Mouse (Mus musculus) mouse trophoblast stem cell (cell line): ENCODE results near the gene Sfn.
"Not testable (repeated sequence)": the region's sequence is repeated elsewhere in the genome, so short reads cannot be mapped to it uniquely, and the experiment has no call there.

Experiments used
- in situ Hi-C, 2 experiments: fragments of 300-500 bp; cut with MseI, MboI; formaldehyde crosslinking; loops; 2 replicates in 1 of 2; 3 replicates in 1 of 2; pipeline ENCODE4 v1.15.1; 2025

Sfn gene

DNA sequence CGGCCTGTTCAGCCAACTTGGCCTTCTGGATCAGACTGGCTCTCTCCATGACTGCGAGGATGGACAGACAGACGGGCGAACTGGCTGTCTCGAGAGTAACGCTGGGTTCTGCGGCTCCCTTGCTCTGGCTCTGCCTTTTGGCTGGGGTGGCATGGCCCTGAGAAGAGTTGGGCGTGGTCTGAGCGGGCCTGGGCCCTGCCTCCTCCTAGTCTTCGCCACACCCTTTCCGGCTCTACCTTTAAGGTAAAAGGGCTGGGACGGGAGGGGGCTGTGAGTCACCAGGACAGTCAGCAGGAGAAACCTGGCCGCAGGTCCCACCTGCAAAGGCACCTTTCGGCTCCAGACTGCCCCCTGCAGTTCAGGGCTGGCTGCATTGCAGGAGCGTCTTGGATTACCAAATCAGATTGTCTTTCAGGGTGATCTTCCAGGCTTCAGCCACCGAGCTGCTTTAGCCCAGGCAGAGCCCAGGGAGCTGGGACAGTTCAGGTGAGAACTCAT lies at the start of gene Sfn:
Gene Sfn, minus strand, starts transcription at position 448 of the 498 bp plus-strand sequence.
- in situ Hi-C loops = no loop called here

GRCm38 (mm10) chr4:133651445-133651844 lies 49.5 kb upstream of the Sfn start:
- in situ Hi-C loops = no loop called here

GRCm38 (mm10) chr4:133649989-133650699 lies 48.2 kb upstream of the Sfn start, which contains the start of gene Zdhhc18:
Zdhhc18 (minus strand) TSS chr4:133650154.
- in situ Hi-C loops = no loop called here

DNA sequence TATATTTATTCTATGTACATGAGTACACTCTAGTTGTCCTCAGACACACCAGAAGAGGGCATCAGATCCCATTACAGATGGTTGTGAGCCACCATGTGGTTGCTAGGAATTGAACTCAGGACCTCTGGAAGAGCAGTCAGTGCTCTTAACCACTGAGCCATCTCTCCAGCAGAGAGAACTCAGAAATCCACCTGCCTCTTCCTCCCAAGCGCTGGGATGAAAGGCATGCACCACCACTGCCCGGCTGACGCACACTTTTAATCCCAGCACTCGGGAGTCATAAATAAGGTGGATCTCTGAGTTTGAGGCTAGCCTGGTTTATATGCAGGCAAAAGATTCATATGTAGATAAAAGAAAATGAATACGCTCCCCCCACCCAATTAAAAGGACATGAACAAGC lies 47.5 kb upstream of the Sfn start:
- in situ Hi-C loops = not testable (repeated sequence)

DNA sequence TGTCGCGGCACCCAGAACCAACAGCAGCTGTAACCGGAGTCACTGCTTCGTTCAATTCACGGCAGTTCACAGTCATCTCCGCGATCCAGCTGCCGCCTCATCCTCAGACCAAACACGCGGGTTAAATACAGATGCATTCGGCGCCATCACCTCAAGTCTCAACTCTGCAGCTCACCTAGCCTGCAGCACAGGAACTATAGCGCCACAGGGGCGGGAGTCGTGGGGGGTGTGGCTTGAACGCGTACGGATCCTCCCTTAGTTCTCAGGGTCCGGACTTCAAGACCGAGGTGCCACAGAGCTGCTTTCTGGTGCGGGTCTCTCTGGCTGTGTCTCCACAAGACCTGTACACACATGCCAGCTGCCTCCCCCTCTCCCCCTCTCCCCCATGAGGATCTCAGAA lies 43.7 kb upstream of the Sfn start:
- in situ Hi-C loops = no loop called here

- in situ Hi-C loops = no loop called here
Measured at GRCm38 (mm10) chr4:133645195-133645594, 43.2 kb upstream of the Sfn start.

- in situ Hi-C loops = no loop called here
Measured at GRCm38 (mm10) chr4:133634043-133634410, 32.1 kb upstream of the Sfn start.

GRCm38 (mm10) chr4:133633332-133634042 lies 31.5 kb upstream of the Sfn start:
- in situ Hi-C loops = no loop called here

DNA sequence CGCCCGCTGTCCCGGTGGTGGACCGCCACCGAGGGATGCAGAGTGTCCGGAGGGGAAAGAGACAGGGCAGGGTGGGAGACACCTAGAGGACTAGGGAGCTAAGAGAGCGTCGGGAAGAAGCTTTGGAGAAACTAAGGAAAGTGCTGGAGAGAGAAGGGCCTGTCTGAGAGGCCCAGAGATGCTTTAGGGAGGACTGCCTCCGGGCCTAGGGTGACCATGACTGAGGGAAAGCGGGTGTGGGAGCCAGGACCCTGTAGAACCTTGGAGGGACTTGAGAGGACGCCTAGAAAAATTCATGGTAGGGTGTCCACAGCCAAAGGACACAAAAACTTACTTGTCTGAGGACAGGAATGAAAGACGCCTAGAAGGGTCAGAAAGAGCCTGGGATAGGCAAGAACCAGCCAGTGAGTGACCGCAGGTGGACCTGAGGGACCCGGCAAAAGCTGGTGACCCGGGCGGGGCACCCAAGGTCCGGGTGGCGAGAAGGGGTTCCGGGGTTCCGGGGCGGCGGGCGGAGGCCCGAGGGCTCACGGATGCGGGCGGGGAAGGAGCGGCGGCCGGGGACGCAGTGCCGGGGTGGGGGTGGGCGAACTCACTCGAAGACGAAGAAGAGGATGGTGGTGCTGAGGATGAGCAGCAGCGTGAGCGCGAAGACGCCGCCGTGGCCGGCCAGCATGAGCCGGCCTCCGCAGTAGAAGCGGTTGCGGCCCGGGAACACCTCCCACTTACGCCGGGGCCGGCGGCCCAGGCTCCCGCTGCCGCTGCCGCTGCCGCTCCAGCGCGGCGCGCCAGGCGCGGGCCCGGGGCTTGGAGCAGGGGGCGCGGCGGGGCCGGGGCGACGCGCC lies 30.7 kb upstream of the Sfn start:
- in situ Hi-C loops = no loop called here

DNA sequence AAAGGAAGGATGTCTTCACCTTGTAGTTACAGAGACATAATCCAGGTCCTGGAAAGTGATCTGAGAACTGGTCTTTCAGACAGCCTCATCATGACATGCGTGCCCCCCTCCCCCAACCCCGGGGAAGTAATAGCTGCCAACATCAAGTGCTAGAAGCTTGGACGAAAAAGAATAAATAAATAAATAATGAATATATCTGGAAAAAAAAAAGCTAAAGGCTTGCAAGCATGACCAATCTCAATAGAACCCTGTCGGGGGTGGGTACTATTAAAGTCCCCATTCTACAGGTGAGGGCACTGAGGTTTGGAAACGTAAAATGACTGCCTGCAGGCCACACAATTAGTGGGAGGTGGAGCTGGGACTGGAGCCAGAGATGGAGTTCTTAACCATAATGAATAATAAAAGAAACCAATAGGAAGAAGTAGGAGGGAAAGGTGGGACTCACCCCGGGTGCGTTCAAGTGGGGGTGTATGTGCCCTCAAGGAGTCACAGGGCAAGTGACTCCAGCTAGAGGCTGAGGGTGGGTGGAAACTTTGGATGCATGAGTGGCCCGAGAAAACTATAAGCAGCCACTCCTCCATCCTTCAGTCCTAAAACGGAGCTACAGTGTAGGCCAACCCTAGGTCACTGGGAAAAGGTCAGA lies 29.9 kb upstream of the Sfn start:
- in situ Hi-C loops = no loop called here

GRCm38 (mm10) chr4:133631071-133631768 lies 29.3 kb upstream of the Sfn start:
- in situ Hi-C loops = no loop called here

GRCm38 (mm10) chr4:133630326-133630920 lies 28.5 kb upstream of the Sfn start:
- in situ Hi-C loops = no loop called here

DNA sequence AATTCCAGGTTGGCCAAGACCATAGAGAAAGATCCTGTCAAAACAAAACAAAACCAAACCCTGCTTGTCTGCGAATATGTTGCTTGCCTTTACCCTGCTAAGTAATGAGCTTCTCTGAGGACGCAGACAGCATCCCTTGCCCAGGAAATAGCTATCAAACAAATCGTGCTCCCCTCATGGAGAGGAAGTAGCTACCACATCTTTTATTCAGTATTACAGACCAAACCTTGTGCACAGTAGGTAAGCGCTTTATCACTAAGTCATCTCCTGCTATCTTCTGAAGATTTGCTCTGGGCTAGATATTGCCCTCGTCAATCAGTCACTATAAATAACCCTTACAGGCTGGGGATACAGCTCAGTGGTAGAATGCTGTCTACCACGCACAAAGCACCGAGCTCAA lies 27.2 kb upstream of the Sfn start:
- in situ Hi-C loops = no loop called here

GRCm38 (mm10) chr4:133628517-133628916 lies 26.5 kb upstream of the Sfn start:
- in situ Hi-C loops = no loop called here

- in situ Hi-C loops = no loop called here
Measured at GRCm38 (mm10) chr4:133627039-133627438, 25.1 kb upstream of the Sfn start.

DNA sequence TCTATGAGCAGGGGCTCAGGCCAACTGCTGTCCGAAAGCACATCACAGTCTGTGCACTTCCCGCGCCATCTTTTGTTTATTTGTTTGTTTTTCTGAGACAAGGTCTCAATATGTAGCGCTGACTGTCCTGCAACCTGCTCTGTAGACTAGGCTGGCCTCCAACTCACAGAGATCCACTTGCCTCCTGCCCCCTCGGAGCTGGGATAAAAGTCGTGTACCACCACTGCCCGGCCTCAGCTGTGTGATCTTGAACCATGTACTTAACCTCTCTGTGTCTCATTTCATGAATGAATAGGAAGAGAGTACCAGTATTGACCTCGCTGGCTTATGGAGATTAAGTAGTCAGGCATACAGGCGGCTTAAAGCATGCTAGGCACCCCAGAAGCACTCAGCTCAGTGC lies 24.7 kb upstream of the Sfn start:
- in situ Hi-C loops = no loop called here

GRCm38 (mm10) chr4:133626221-133626620 lies 24.3 kb upstream of the Sfn start:
- in situ Hi-C loops = no loop called here

DNA sequence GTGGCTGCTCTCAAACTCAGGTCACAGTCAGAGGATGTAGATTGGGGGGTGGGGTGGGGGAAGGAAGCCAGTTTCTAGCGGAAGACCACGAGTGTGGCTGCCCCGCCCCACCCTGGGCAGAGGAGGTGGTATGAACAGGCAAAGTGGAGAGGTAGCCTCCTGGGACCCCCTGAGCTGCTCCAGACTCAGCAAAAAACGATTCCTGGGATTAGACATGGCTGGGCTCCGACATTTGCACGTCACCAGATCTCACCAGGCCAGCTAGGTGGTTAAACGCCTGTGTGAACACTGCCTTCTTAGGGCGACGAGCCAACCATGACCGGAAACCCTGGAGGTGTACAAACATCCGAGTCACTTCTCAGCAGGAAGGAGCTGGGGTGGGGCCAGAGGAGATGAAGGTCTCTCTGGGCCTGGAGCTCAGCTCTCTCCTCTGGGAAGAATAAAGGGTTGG lies 23.7 kb upstream of the Sfn start:
- in situ Hi-C loops = no loop called here

GRCm38 (mm10) chr4:133624830-133625229 lies 22.9 kb upstream of the Sfn start:
- in situ Hi-C loops = no loop called here

GRCm38 (mm10) chr4:133622161-133622695 lies 20.3 kb upstream of the Sfn start:
- in situ Hi-C loops = no loop called here
